In the genomic region with DNA sequence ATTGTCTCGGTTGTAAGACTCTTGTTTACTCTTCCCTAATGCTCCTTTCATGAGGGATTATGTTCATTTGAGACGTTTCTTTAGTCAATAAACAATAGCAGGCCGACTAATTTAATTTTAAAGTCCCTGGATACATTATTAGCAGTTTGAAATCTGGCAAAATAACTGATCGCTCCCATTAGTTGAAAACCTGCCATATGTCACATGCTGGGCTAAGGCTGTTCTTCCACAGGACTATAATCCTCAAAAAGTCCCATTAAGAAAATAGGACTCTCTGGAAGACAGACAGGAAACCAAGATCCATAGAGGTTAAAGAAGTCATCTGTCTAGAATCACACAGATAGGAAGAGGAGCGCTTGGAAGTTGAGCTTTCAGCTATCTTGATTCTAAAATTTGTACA, we compare ENCODE assay signal across 23 mouse cellular contexts.
DNase-seq lines count a peak whose midpoint lies in the region; ATAC-seq and TF ChIP-seq lines count a peak whose summit lies in the region.
"Had no signal": no experiment of that assay in that cellular context is flagged by ENCODE, and none has a peak within 500 bp of the region (broad histone marks: within the 10 kb centered on the region; RNA-seq: fewer than 3 reads in every experiment).

No protein-coding gene starts in this region.

- no peak overlapping the region for H3K4me2 ChIP-seq in hindbrain, postnatal 0 days (ENCODE audit: low read depth, low read length)
- no peak overlapping the region for H3K4me2 ChIP-seq in hindbrain, embryonic 16.5 days (ENCODE audit: low read length)
- H3K4me2 ChIP-seq: forebrain, embryonic 15.5 days; heart, embryonic 11.5 days; hindbrain, embryonic 12.5 days; hindbrain, embryonic 15.5 days had no signal

- H3K4me3 ChIP-seq in hindbrain, postnatal 0 days (ENCODE audit: low read length): no peak overlapping the region
- H3K4me3 ChIP-seq in hindbrain, embryonic 16.5 days (ENCODE audit: low read length): no peak overlapping the region
- H3K4me3 ChIP-seq: forebrain, embryonic 10.5 days; forebrain, embryonic 15.5 days; gastrocnemius, adult 2 months; hindbrain, embryonic 12.5 days; hindbrain, embryonic 15.5 days had no signal

- H3K27me3 ChIP-seq in hindbrain, postnatal 0 days (ENCODE audit: insufficient read depth, low read length): no peaks in the 10 kb centered on the region
- no peaks in the 10 kb centered on the region for H3K27me3 ChIP-seq in hindbrain, embryonic 16.5 days (replicated peaks; ENCODE audit: control insufficient read depth, insufficient read depth, low read length)
- H3K27me3 ChIP-seq: CH12.LX; forebrain, embryonic 15.5 days; hindbrain, embryonic 12.5 days; hindbrain, embryonic 15.5 days had no signal

- no peak for ATAC-seq in hindbrain, postnatal 0 days
- ATAC-seq in hindbrain, embryonic 16.5 days: no peak
- ATAC-seq: forebrain, embryonic 15.5 days; inflammation-experienced regulatory T-cells, adult 6 months; intestine, embryonic 16.5 days had no signal

- no peak overlapping the region for H3K9ac ChIP-seq in hindbrain, postnatal 0 days (replicated peaks; ENCODE audit: low read length)
- H3K9ac ChIP-seq in hindbrain, embryonic 16.5 days (ENCODE audit: low read depth, low read length): no peak overlapping the region
- H3K9ac ChIP-seq: forebrain, embryonic 15.5 days; hindbrain, embryonic 12.5 days; hindbrain, embryonic 15.5 days had no signal

- no peak for TF ChIP-seq CTCF in hindbrain, postnatal 0 days (IDR thresholded peaks at IDR 0.05; ENCODE audit: low read depth)

- peak; percentile 18 to 27 for DNase-seq in cerebellum, postnatal 14 days
- no peak for DNase-seq in cerebellum, adult 11-12 months
- peak; percentile 40 for DNase-seq in hindbrain, postnatal 0 days (ENCODE audit: low spot score)
- DNase-seq in retina, embryonic 14.5 days (ENCODE audit: low spot score): peak; percentile 16
- DNase-seq in spleen, postnatal 14 days (ENCODE audit: low spot score in 2 of 2): no peak
- DNase-seq: adrenal gland, adult 2 months; adrenal gland, postnatal 14 days; B cell, adult 2 months; cerebellum, adult 18-20 months; cerebellum, adult 9-10 months; gastrocnemius, adult 2 months; gastrocnemius, postnatal 14 days; kidney, adult 18-20 months had no signal

- WGBS in hindbrain, postnatal 0 days: 45% methylated on average over 5 of the region's 5 CpGs
- 48% methylated on average over 5 of the region's 5 CpGs for WGBS in hindbrain, embryonic 16.5 days

- no peaks in the 10 kb centered on the region for H3K36me3 ChIP-seq in hindbrain, postnatal 0 days (ENCODE audit: insufficient read depth, low read length)
- H3K36me3 ChIP-seq in hindbrain, embryonic 16.5 days (ENCODE audit: control insufficient read depth, insufficient read depth, low read length): no peaks in the 10 kb centered on the region
- H3K36me3 ChIP-seq: forebrain, embryonic 10.5 days; forebrain, embryonic 15.5 days; G1E; hindbrain, embryonic 12.5 days; hindbrain, embryonic 15.5 days had no signal

- no peak overlapping the region for H3K27ac ChIP-seq in hindbrain, postnatal 0 days
- no peak overlapping the region for H3K27ac ChIP-seq in hindbrain, embryonic 16.5 days (ENCODE audit: low read depth, low read length)
- H3K27ac ChIP-seq: forebrain, embryonic 10.5 days; forebrain, embryonic 15.5 days; gastrocnemius, adult 2 months; hindbrain, embryonic 12.5 days; hindbrain, embryonic 15.5 days had no signal

- H3K9me3 ChIP-seq in hindbrain, postnatal 0 days (ENCODE audit: low read length): no peaks in the 10 kb centered on the region
- no peaks in the 10 kb centered on the region for H3K9me3 ChIP-seq in hindbrain, embryonic 16.5 days (ENCODE audit: control insufficient read depth, low read length)
- H3K9me3 ChIP-seq: forebrain, embryonic 10.5 days; forebrain, embryonic 15.5 days; hindbrain, embryonic 12.5 days; hindbrain, embryonic 15.5 days had no signal

- H3K4me1 ChIP-seq in hindbrain, postnatal 0 days (ENCODE audit: insufficient read depth, low read length): no peaks in the 10 kb centered on the region
- H3K4me1 ChIP-seq in hindbrain, embryonic 16.5 days (ENCODE audit: control insufficient read depth, insufficient read depth, low read depth, low read length): no peaks in the 10 kb centered on the region
- H3K4me1 ChIP-seq: forebrain, embryonic 10.5 days; forebrain, embryonic 15.5 days; hindbrain, embryonic 12.5 days; hindbrain, embryonic 15.5 days had no signal

Comparison
In these comparisons a context has a peak if more than half of its experiments do, and no peak if none do; other contexts are left out.
1. DNase-seq: peak in cerebellum, postnatal 14 days (2 of 2), hindbrain, postnatal 0 days (single experiment) and retina, embryonic 14.5 days (single experiment); none in cerebellum, adult 11-12 months (single experiment) and spleen, postnatal 14 days (0 of 2).